Mouse (Mus musculus): ENCODE data around the gene Iqcc.
A peak's percentile ranks its signal among the peaks of the same experiment; 100 is the strongest.

Gene Iqcc

DNA sequence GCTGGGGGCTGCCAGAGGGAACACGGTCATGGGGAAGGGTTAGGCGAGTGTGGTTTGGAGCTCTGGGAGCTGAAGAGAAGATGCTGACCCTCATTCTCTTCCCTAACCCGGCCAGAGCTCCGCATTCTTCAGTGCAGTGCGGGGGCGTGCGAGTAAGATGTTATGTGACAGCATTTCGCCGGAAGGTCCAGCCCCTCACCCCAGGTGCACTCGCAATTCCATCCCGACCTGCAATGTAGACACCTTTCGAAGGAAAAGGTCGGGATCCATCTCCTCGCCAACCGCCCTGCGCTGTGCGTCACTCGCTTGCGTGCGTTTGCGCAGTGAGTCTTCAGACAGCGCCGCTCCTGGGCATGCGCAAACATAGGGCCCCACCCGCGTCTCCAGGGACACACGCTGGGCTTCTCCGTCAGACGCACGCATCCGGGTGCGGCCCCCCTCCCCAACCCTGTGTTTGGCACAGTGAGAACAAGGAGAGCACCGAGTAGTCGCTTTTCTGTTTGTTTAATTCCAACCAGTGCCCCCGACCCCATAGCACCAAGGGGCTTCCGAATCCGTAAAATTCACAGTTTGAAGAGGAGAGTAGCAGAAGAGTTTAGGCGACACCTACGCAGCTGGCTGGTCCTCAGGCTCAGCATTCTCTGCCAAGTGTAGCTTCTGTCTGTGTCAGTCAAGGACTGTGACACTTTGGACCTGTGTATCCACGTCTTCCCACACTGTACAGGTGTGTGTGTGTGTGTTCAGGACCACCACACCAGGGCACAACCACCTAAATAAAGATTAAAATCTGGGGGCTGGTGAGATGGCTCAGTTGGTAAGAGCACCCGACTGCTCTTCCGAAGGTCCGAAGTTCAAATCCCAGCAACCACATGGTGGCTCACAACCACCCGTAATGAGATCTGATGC lies at the start of gene Iqcc:
Gene Iqcc (minus strand): TSS at position 314 of the 906 bp plus-strand sequence.
- peak; percentile 98 for DNase-seq (ENCODE audit: inconsistent age in 2 of 2, low spot score in 1 of 2)

DNA sequence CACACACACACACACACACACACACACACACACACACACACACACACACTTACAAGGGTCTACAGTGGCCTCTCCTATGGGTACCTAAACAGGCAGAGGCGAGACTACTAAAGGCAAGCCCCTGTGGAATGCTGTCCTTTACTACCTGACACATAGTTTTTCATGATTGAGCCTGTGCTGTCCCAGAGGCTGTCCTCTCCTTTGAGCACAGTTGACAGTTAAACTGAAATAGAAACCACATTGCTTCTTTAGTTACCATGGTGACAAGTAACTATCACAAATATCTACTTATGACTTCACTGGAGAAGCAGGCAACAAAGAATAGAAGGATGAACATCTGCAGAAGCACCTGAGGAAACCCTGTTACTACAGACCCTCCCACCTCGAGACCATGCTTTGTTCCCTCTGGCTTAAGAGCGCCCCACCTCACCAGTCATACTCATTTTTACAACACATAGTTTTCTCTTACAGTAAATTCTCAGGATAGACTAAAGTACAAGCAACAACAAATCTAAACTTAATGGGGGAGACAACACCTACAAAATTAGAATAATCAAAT lies 43.4 kb upstream of the Iqcc start:
- DNase-seq (ENCODE audit: inconsistent age in 2 of 2, low spot score in 1 of 2): no peak

GRCm38 (mm10) chr4:129661584-129661983 lies 42.7 kb upstream of the Iqcc start:
- no peak for DNase-seq (ENCODE audit: inconsistent age in 2 of 2, low spot score in 1 of 2)

- DNase-seq (ENCODE audit: inconsistent age in 2 of 2, low spot score in 1 of 2): no peak
Measured at GRCm38 (mm10) chr4:129654770-129655169, 35.9 kb upstream of the Iqcc start.

DNA sequence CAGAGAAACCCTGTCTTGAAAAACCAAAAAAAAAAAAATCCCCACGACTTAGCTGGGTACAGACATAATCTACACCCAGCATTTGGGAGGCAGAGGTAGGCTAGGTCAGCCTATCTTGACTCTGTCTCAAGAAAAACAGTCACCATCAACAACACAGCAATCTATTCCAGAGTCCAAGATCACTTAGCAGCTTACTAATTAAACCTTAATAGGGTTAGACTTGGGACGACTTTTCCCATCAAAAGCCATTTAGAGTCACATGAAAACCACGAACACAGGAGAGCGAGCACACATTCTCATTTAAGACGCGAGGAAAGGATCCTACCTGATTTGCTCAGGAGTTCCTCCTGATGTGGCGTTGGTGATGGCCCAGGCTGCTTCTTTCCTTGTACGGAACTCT lies 31.5 kb upstream of the Iqcc start:
- DNase-seq (ENCODE audit: inconsistent age in 2 of 2, low spot score in 1 of 2): no peak

- no peak for DNase-seq (ENCODE audit: inconsistent age in 2 of 2, low spot score in 1 of 2)
Measured at GRCm38 (mm10) chr4:129648656-129649055, 29.8 kb upstream of the Iqcc start.

DNA sequence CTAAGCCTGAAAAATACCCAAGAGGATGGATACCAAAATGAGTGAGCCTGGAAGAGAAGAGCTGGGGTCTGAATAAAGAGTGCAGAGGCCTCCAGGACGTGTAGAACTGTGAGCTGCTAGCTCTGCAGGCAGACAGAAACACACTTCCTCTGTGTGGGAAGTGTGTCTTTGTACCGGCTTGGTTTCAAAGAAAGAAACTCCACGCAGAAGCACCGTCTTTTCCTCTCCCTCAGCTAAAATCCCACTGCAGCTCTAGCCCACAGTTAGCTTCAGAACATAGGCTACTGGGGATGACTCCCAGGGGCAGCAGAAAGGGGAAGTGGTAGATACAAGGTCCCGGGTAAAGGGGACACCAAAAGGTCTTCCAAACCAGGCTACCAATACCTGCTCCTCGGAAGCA lies 26.3 kb upstream of the Iqcc start:
- DNase-seq (ENCODE audit: inconsistent age in 2 of 2, low spot score in 1 of 2): no peak

DNA sequence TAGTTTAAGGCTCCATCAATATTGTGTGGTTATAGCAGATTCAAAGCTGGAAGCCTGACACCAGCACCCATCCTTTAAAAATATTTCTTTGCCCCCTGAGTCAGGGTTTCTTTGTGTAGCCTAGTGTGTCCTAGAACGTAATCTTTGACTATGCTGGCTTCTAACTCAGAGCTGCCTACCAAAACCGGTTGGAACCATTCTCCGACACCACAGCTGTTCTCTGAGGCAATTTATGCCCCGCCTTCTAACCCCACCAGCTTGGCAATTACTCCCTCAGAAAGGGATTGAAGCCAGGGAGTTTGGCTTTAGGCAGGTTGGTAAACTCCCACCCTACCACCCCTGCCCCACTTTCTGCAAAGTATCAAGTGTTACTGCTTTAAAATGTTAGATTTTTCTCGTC lies 22.9 kb upstream of the Iqcc start:
- DNase-seq (ENCODE audit: inconsistent age in 2 of 2, low spot score in 1 of 2): peak in 1 of 2 experiments; percentile 63

- peak; percentile 98 to 99 for DNase-seq (ENCODE audit: inconsistent age in 2 of 2, low spot score in 1 of 2)
Measured at GRCm38 (mm10) chr4:129640638-129641467, 22.0 kb upstream of the Iqcc start, which contains the start of gene Txlna. Txlna (minus strand) TSS chr4:129641065.

DNA sequence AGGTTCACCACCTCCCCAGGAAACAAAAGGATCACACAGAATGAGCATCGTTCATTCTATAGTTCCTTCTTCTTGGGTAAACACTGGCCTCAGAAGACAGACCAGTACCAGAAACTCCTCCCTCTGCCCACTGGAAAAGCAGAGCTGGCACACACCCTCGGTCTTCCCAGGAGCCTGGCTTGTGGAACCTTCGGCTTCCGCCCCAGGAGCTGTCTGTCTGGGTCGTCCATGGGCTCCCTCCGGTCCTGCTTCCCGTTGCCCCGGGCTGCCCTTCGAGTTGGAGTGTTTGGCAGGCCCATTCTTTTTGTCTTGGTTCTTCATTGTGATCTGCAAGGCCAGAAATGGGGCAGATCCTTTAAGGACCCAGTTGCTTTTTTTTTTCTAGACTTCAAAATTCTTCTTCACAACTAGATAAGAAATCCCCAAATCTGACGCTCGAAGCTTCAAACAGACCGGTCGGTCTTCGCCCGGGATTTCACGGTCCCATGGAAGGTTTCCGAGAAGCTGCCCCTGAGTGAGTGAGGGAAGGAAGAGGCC lies 21.3 kb upstream of the Iqcc start:
- peak in 1 of 2 experiments; percentile 67 for DNase-seq (ENCODE audit: inconsistent age in 2 of 2, low spot score in 1 of 2)

DNA sequence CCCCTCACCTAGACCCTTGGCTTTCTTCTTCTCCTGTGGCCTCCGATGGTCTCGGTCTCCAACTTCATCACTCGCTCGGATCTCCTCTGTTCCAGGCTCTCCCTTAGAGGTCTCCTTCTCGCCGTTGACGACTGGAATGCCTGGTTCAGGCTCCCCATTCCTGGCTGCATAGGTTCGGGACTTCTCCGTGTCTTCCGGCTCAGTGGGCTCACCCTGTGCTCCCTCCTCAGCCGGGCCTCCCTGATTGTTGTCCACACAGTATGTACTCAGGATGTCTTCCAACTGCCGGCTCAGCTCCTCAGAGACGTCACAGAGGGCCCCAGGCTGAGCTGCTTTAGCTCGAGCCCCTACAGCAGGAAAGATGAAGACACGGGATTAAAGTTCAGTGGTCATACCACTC lies 20.3 kb upstream of the Iqcc start:
- peak in 1 of 2 experiments; percentile 45 for DNase-seq (ENCODE audit: inconsistent age in 2 of 2, low spot score in 1 of 2)

DNA sequence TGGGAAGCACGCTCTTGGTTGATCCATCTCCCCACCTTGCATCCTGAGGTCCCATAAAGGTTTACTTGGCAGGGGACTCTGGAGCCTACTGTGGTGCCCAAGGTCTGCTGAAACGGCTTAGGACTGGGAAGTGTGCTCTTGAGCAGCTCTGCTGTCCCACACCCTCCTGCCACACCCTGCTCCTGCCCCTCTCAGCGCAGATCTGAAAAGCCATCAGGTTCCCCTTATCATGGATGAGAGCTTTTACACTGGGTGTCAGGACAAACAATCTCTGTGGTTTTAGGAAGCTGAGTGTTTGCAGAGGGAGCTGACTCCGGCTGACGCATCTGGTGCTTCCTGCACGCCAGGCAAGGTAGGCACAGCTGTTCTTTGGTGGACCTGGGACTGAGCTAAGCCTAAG lies 15.0 kb upstream of the Iqcc start:
- DNase-seq (ENCODE audit: inconsistent age in 2 of 2, low spot score in 1 of 2): no peak

DNA sequence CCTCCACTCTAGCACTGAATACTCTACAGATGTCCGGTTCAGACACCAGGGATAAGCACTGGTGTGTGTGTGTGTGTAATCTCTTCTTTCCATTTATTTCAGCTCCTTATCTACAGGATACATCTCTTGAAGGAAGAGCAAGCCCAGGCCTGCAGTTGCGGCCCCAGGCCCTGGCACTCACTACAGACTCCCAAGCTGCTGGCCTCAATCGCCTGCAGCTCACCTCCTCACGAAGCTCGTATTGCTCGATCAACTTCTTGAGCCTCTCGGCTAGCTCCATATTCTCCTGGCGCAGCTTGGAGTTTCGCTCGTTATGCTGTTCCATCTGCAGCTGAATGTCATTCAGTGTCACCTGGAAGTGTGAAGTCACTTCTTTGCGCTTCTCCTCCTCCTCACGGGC lies 13.0 kb upstream of the Iqcc start:
- DNase-seq (ENCODE audit: inconsistent age in 2 of 2, low spot score in 1 of 2): no peak

GRCm38 (mm10) chr4:129630944-129631343 lies 12.0 kb upstream of the Iqcc start:
- peak; percentile 62 to 84 for DNase-seq (ENCODE audit: inconsistent age in 2 of 2, low spot score in 1 of 2)

- peak in 1 of 2 experiments; percentile 29 for DNase-seq (ENCODE audit: inconsistent age in 2 of 2, low spot score in 1 of 2)
Measured at GRCm38 (mm10) chr4:129626035-129626434, 7.1 kb upstream of the Iqcc start.

- DNase-seq (ENCODE audit: inconsistent age in 2 of 2, low spot score in 1 of 2): peak in 1 of 2 experiments; percentile 30
Measured at GRCm38 (mm10) chr4:129625496-129625895, 6.6 kb upstream of the Iqcc start.

- DNase-seq (ENCODE audit: inconsistent age in 2 of 2, low spot score in 1 of 2): peak; percentile 72 to 83
Measured at GRCm38 (mm10) chr4:129625029-129625370, 6.1 kb upstream of the Iqcc start.

DNA sequence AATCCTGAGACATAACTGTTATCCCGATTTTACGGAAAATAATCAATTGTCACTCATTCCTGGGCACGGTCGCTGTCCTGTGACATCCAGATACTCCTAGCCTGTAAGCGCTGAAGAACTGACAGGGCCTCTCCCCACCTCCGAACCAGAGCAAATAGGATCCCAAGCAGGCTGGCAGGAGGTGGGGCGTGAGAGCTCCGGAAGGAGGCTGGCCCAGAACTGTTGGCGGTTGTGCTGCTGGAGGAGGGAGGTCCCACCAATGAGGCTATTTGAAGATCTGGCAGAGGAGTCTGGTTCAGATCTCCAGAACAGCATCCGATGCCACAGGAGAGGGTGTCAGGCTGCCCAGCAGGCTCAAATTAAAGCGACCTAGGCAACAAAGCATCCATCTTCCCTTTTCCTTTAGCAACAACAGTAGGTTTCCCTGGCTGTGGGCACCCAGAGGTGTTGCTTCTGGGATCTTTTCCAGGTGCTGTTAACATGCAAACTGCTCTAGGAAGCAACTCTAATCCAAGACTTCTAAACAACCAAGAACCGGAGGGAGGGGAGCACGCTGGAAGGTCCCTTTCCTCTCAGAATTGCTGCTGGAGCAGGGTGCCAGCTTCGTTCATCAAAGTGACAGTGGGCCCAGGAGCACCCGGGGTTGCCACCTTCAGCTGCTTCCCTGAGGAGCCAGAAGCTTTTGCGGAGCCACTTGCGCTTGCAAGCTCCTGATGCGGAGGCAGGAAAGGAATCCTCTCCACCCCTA lies 5.6 kb upstream of the Iqcc start:
- peak; percentile 92 to 94 for DNase-seq (ENCODE audit: inconsistent age in 2 of 2, low spot score in 1 of 2)

DNA sequence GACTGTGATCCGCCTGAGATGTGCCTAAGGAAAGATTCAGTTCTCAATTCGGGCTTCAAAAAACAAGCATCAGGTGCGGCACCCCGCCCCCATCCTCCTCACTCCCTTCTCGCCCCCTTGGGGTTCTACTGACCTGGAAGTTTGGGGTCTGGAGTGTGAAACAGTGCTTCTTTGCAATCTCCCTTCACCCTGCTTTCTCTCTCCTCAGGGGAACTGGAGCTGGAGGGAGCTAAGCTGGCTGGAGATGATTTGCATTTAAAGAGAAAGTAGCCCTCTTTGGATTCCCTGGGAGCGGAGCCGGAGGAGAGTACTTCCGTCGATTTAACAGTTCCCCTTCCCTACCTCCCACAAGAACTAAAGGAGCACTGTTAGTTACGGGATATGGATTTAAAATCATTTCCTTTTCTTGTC lies 4.8 kb upstream of the Iqcc start, which contains the start of gene Ccdc28b:
Gene Ccdc28b (minus strand): TSS at position 267 of the 411 bp plus-strand sequence.
- DNase-seq (ENCODE audit: inconsistent age in 2 of 2, low spot score in 1 of 2): peak; percentile 68 to 91

DNA sequence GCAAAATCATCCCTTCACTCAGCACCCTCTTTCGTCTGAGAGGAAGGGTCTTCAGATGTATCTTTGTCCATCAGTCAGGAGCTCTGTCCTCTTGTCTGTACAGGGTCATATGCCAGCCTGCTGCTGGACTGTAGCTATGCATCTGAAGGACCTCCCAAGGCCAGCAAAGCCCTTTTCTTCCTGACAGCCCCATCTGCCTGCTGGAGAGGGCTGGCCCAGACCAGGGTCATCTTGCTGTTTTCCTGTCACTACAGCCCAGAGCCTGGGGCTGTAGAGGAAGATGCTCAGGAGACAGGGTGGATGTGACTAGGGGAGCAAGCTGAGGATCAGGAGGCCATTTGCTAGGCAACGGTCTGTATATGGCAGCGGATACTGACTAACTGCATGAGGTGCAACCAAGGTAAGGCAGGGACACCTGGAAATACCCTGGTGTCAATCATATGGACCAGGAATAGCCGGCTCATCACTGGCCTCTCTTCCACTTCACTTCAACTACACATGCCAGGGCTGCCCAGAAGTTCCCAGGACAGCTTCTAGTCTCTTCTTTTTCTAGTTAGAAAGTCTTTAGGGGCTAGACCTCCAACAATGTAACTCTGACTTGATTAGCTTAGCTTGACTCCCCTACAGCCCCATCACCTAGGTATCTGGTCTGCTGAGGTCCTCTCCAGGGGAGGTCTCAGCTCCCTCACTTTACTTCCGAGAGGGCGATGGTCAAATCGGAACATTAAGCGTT lies 4.1 kb upstream of the Iqcc start:
- DNase-seq (ENCODE audit: inconsistent age in 2 of 2, low spot score in 1 of 2): peak; percentile 46 to 61
